In the genomic region with DNA sequence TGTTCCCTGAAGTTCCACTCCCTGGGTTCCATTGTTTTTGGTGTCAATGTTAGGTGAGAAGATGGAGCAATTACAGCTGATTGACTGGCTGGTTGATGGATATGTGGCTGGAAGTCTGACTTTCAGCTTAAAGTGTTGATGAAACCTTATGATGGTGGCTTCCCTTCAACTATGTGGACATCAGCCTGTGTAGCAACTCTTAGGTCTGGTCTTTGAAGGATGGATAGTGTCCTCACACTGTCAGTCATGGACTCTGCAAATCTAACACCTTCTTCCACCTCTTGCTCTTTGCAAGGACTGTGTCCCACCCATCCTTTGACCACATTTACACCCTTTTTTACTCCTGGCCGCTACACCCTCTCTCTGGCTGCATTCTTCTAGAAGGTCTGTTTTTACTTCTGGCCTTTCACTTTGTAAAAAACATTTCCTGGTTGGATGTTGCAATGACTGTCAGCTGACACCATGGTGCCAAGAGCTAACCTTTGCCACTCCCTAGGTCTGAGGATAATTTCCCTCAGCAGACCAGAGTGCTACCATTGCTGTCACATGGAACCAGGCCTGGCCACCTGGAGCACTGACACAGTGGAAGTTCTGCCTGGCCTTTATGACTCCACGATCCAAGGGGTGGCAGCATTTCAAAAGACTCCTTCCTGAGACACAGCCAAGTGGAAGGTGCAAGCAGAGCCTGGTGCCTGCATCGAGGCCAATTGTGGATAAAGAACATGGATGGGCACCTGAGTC, we compare ENCODE assay signal across 12 mouse cellular contexts. TPM values are rescaled to one million over a fixed set of nuclear protein-coding genes. Genes with fewer than 3 reads are reported as not detected.
DNase-seq lines count a peak whose midpoint lies in the region; ATAC-seq lines count a peak whose summit lies in the region.
"Had no signal": no experiment of that assay in that cellular context is flagged by ENCODE, and none has a peak within 500 bp of the region (broad histone marks: within the 10 kb centered on the region; RNA-seq: fewer than 3 reads in every experiment).

No protein-coding gene starts in this region.

- peak overlapping the region; percentile 16; the same call in 1 of the 2 replicates for H3K27ac ChIP-seq in heart, embryonic 15.5 days
- H3K27ac ChIP-seq in neural tube, embryonic 15.5 days (replicated peaks), result peak overlapping the region; percentile 83; the same call in 1 of the 2 replicates
- H3K27ac ChIP-seq: hindbrain, embryonic 12.5 days; kidney, embryonic 15.5 days; liver, embryonic 13.5 days had no signal

- no peak overlapping the region for H3K9ac ChIP-seq in heart, embryonic 15.5 days
- H3K9ac ChIP-seq in neural tube, embryonic 15.5 days (replicated peaks), result no peak overlapping the region
- H3K9ac ChIP-seq: hindbrain, embryonic 12.5 days; kidney, embryonic 15.5 days; liver, embryonic 13.5 days had no signal

- H3K4me3 ChIP-seq in heart, embryonic 15.5 days, result no peak overlapping the region
- H3K4me3 ChIP-seq in neural tube, embryonic 15.5 days (replicated peaks), result no peak overlapping the region
- H3K4me3 ChIP-seq: hindbrain, embryonic 12.5 days; kidney, embryonic 15.5 days; liver, embryonic 13.5 days had no signal

- no peak overlapping the region for H3K4me2 ChIP-seq in heart, embryonic 15.5 days
- no peak overlapping the region for H3K4me2 ChIP-seq in neural tube, embryonic 15.5 days
- H3K4me2 ChIP-seq: hindbrain, embryonic 12.5 days; kidney, embryonic 15.5 days; liver, embryonic 13.5 days had no signal

- no peaks in the 10 kb centered on the region for H3K27me3 ChIP-seq in heart, embryonic 15.5 days
- H3K27me3 ChIP-seq in neural tube, embryonic 15.5 days (replicated peaks), result no peaks in the 10 kb centered on the region
- H3K27me3 ChIP-seq: hindbrain, embryonic 12.5 days; kidney, embryonic 15.5 days; liver, embryonic 13.5 days had no signal

- intact Hi-C loops in heart, postnatal 36 days (cut with DNase I), result no loop called here

- DNase-seq in adrenal gland, postnatal 10 days, result peak; percentile 38
- no peak for DNase-seq in adrenal gland, postnatal 25 days
- no peak for DNase-seq in heart, postnatal 36 days
- no peak for DNase-seq in neural tube, embryonic 10.5 days (ENCODE audit: extremely low spot score, low spot score)
- no peak for DNase-seq in urinary bladder, postnatal 14 days (ENCODE audit: low spot score)
- no peak for DNase-seq in heart, adult 8-10 months (ENCODE audit: low spot score)
- DNase-seq: liver, embryonic 13.5 days had no signal

- no peaks in the 10 kb centered on the region for H3K36me3 ChIP-seq in heart, embryonic 15.5 days
- no peaks in the 10 kb centered on the region for H3K36me3 ChIP-seq in neural tube, embryonic 15.5 days
- H3K36me3 ChIP-seq: hindbrain, embryonic 12.5 days; kidney, embryonic 15.5 days; liver, embryonic 13.5 days had no signal

- no peak for ATAC-seq in heart, embryonic 15.5 days (replicated peaks; ENCODE audit: insufficient number of reproducible peaks, insufficient read depth, low FRiP score, low read depth)
- no peak for ATAC-seq in neural tube, embryonic 15.5 days (ENCODE audit: low FRiP score)
- ATAC-seq: midbrain, embryonic 16.5 days had no signal

- peaks cover 52% of the 10 kb centered on the region for H3K4me1 ChIP-seq in heart, embryonic 15.5 days (replicated peaks)
- peaks cover 37% of the 10 kb centered on the region for H3K4me1 ChIP-seq in neural tube, embryonic 15.5 days
- H3K4me1 ChIP-seq: hindbrain, embryonic 12.5 days; liver, embryonic 13.5 days had no signal

- WGBS in heart, embryonic 15.5 days, result 72% methylated on average over 3 of the region's 3 CpGs
- WGBS in neural tube, embryonic 15.5 days, result 72% methylated on average over 3 of the region's 3 CpGs

- no peaks in the 10 kb centered on the region for H3K9me3 ChIP-seq in heart, embryonic 15.5 days (replicated peaks)
- H3K9me3 ChIP-seq in neural tube, embryonic 15.5 days (replicated peaks), result no peaks in the 10 kb centered on the region
- H3K9me3 ChIP-seq: hindbrain, embryonic 12.5 days; kidney, embryonic 15.5 days; liver, embryonic 13.5 days had no signal

RNA-seq across cellular contexts. Expression of a gene that starts 27.9 kb away (rescaled TPM):
- total RNA-seq in adrenal gland, postnatal 10 days (2021), result 10 to 100 TPM in 1 of 2 experiments, 1 to 10 TPM in 1; 8.3 to 11.3 TPM
- 6.4 and 8.1 TPM in 2 replicates for total RNA-seq in adrenal gland, postnatal 25 days (2021)
- 46.1 and 50.6 TPM in 2 replicates for polyA plus RNA-seq in heart, embryonic 15.5 days (2015; fragmentation: Nextera tagmentation; extraction: Ambion mirVana)
- total RNA-seq in heart, postnatal 36 days (2021), result 10 to 100 TPM in 1 of 2 experiments, 1 to 10 TPM in 1; 6.4 to 11.0 TPM
- 16.1 and 21.3 TPM in 2 replicates for polyA plus RNA-seq in neural tube, embryonic 15.5 days (2015; fragmentation: Nextera tagmentation; extraction: Ambion mirVana)
- 1 to 10 TPM; 3.4 to 5.1 (median 4.5) TPM for total RNA-seq in heart, adult 8-10 months (2022)

RNA-seq across cellular contexts. Expression of a gene that starts 42.6 kb away (rescaled TPM):
- total RNA-seq in adrenal gland, postnatal 10 days (2021), result 10 to 100 TPM; 59.2 to 61.7 TPM
- 71.1 and 79.9 TPM in 2 replicates for total RNA-seq in adrenal gland, postnatal 25 days (2021)
- 60.4 and 65.0 TPM in 2 replicates for polyA plus RNA-seq in heart, embryonic 15.5 days (2015; fragmentation: Nextera tagmentation; extraction: Ambion mirVana)
- 10 to 100 TPM; 45.1 to 50.0 TPM for total RNA-seq in heart, postnatal 36 days (2021)
- polyA plus RNA-seq in neural tube, embryonic 15.5 days (2015; fragmentation: Nextera tagmentation; extraction: Ambion mirVana), result 58.6 and 63.2 TPM in 2 replicates
- total RNA-seq in heart, adult 8-10 months (2022), result 10 to 100 TPM; 39.6 to 52.2 (median 45.2) TPM
